Mouse (Mus musculus) mouse embryonic stem cell (cell line): ENCODE measurements around the gene Reck.

Experiments
- in situ Hi-C, 2 experiments: fragments of 300-500 bp; cut with MboI; formaldehyde crosslinking; loops; 1 replicate in 1 of 2; 3 replicates in 1 of 2; pipeline ENCODE4 v1.14.3; 2019 to 2020; ENCODE audit warnings: low sequenced_read_pairs in 2 of 2, low pct_unique_long_range_greater_than_20kb in 1 of 2, mixed read lengths in 1 of 2; ENCODE audit not compliant: unreplicated experiment in 1 of 2

Reck gene

DNA sequence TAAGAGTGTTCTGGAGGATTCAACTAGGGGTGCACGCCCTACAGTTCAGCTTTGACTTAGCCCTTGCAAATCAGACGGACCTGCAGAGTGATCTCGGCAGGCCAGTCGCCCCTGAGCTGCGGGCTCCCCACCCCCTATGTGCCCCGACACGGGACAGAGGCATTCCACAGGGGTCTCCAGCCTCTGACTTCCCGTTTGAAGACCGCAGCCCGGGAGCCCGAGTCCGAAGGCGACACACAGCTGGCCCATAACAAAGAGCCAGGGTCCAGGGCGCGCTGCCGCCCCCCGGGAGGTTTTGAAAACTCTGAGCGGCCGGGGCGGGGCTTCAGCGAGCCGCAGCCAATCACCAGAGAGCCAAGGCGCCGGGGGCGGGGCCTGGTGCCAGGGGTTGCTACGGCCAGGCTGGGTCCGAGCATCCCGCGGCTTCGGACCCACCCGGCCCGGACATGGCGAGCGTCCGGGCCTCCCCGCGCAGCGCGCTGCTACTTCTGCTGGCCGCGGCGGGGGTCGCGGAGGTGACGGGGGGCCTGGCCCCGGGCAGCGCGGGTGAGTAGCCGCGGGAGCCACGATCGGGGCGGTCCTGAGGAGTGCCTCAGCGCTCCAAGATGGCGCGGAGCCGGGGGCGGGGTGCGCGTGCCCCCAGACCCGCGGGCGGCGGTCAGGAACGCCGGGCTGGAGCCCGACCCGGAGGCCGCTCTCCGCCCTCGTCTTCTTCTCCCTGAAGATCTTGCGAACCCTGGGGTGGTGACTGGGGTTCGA is at the start of gene Reck:
Gene Reck, plus strand, starts transcription at position 371 of the 759 bp plus-strand sequence.
- in situ Hi-C loops = no loop called here

DNA sequence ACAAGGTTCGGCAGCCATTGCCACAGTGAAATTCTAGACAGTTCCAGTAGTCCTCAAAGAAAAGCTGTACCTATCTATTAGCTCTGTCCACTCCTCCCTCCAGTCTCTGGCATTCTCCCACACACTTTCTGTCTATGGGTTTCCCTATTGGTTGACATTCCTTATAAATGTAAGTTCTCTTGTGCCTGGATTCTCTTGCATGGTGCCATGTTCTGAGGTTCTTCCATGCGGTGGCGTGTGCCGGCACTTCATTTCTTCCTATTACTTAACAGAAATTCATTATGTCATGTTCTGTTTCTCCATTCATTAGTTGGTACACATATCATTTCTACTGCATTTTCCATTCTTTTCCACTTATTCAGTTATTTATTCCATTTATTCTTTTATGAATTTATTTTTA is 46.5 kb upstream of the Reck start:
- in situ Hi-C loops = no loop called here

DNA sequence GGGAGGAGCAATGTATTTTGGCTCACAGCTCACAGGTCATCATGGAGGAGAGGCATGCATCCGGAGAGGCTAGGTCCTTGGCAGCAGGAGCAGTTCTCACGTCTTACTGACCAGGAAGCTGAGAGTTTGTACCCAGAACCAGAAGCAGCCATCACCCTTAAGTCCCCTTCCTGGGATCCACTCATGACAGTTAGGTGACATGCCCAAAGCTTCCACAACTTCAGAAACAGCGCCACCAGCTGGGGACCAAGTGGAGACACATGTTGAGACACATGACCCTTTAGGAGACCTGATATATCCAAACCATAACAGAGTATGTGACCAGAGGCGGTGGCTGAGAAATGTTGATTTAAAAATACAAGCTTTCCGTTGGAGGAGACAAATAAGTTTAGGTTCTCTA is 43.3 kb upstream of the Reck start:
- in situ Hi-C loops = loop anchor here in 1 of 2 experiments (10.0 kb wide), 1 partner anchor 67 kb away; no protein-coding TSS in a partner anchor

DNA sequence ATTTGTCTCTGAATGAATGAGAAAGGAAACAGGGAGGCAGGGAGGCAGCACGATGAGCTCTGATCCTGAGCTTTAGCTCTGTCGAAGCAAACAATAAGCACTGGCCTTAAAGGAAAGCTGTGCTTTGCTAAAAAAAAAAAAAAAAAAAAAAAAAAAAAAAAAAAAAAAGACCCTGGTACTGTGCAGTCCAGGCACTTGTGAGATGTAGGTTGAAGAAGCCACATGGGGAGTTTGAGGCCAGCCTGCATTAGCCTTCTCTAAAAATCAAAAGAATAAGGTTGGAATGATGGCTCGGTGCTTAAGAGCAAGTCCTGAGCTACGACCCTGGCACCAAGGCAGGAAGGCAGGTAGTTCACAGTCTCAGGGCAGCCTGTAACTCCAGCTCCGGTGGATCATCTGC is 41.6 kb upstream of the Reck start:
- in situ Hi-C loops = loop anchor here in 1 of 2 experiments (10.0 kb wide), 1 partner anchor 69 kb away; no protein-coding TSS in a partner anchor

DNA sequence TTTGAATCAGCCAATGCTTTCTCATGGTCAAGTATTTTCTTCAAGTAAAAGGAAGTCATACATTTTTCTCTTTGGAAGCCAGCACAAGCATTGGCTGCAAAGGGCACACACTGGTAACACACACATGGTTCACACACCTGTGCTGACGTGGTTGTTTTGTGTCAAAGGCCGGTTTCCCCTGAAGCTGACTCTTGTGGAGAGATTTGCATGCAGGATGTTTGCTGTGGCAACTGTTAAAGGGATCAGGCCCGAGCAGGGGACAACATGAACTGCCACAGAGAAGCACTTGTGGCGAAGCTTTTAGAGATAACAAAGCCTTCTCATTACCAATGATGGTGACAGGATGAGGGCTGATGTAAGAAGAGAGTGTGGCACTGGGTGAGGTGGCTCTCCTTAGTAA is 40.6 kb upstream of the Reck start:
- in situ Hi-C loops = loop anchor here in 1 of 2 experiments (10.0 kb wide), 1 partner anchor 70 kb away; no protein-coding TSS in a partner anchor

DNA sequence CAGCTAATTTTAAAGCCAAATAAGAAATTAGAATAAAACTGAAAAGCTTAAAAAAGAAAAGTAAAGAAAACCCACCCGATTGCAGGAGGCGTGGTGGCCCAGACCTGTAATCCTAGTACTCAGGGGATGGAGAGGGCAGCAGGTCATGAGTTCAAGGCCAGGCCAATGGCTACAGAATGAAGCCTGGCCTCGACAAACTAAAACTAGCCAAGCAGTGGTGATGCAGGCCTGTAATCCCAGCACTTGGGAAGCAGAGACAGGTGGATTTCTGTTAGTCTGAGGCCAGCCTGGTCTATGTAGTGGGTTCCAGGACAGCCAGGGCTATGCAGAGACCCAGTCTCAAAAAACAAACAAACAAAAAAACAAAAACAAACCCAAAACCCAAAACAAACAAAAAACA is 37.0 kb upstream of the Reck start:
- in situ Hi-C loops = loop anchor here in 1 of 2 experiments (10.0 kb wide), 1 partner anchor 74 kb away; no protein-coding TSS in a partner anchor

DNA sequence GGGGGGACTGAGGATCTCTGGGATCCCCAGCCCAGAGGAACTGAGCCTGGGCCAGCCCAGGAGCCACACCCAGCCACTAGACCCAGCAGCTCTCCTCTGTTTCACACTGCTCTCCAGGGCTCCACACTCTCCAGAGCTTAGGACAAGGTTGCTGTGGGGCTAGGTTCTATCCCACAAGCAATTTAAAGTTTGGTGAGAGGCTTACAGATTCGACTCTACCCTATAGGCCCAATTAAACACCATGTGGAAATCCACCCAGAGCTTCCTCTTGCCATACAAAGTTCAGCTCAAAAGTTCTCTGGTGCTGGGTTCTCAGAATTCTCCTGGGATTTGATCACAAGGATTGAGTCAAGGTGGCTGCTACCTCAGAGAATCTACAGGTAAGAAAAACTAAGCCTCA is 35.2 kb upstream of the Reck start, which contains the start of gene Olfr157:
Gene Olfr157, minus strand, starts transcription at position 101 of the 400 bp plus-strand sequence.
- in situ Hi-C loops = no loop called here

DNA sequence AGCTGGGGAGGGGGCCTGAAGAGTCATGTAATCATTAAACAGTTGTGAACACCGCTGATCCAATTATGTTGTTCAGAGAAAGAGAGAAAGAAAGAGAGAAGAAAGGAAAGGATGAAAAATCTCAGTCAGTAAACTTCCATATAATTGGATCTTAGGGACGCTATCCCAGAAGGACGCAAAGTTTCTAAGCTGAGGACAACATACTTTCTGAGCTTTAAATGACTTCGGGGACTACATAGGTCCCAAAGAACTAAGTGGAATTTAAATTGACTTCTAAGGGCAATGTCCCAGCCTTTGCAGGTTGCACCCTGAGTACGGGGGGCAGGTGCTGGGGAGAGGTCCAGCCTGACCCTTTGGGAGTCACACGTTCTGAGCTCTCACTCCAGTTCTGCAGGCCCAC is 24.1 kb upstream of the Reck start, which contains the start of gene Olfr155:
Gene Olfr155, plus strand, starts transcription at position 301 of the 400 bp plus-strand sequence.
- in situ Hi-C loops = loop anchor here in 1 of 2 experiments (5.0 kb wide), 1 partner anchor 84 kb away; no protein-coding TSS in a partner anchor

DNA sequence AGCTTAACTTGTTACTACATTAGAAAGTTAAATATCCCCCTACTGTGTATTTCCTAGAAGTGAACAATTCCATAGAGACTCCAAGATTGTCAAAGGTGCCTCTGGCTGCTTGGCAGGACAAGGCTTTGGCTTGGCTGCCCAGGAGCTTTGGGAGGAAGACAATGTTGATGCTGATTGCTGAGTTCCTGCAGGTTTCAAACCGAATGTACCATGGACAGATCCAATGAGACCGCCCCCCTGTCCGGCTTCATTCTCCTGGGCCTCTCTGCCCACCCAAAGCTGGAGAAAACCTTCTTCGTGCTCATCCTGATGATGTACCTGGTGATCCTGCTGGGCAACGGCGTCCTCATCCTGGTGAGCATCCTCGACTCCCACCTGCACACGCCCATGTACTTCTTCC is 21.2 kb upstream of the Reck start:
- in situ Hi-C loops = loop anchor here in 1 of 2 experiments (5.0 kb wide), 1 partner anchor 87 kb away; no protein-coding TSS in a partner anchor

DNA sequence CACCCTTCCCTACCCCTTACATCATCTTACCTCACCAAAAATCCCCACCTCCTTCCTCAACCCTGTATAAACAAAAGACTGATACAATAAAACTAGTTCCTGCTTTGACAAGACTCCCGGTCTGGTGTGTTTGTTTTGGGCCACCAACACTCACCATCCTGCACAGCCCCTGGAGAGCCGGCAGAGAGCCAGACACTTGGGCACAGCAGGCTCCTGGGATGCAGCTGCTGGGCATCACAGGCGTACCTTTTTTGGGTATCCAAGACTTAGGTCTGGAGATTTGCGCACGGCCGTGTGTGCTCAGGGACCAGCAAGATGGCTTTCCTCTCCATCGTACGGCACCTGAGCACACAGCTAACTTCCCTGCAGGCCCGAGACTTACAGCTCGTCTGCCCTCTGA is 15.4 kb upstream of the Reck start:
- in situ Hi-C loops = no loop called here

DNA sequence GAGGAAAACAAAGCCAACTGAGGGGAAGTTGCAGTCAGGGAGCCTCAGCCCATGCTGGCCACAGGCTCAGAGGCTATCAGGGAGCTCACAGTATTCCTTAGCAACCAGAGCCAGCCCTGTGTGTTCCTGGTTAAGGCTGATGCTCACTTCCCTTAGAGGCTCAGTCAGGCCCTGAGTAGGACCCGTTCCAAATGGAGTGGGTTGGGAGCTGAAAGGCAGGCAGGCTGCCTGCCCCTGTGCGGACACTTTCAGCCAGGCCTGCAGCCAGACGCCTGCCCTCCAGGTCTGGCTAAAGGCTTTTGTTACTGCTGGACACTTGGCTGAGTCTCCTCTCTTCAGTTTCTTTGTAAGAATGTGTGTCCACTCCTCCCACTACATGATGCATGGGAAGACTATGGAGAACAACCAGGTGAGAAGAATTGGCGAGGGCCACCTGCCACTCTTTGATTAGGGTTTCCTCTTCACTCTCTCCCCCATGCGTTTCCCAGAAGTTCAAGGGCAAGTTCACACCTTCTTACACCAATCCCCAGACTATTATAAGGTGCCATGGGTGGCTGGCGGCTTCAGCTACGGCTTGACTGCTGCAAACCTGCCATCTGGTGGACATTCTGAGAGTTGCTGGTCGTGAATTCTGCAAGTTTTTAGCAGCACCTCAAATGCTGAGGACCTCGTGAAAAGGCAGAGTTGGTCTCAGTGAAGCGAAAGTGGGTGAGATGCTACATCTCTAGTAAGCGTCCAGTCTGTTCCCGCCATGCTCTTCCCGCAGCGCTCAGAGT is 14.4 kb upstream of the Reck start:
- in situ Hi-C loops = no loop called here

DNA sequence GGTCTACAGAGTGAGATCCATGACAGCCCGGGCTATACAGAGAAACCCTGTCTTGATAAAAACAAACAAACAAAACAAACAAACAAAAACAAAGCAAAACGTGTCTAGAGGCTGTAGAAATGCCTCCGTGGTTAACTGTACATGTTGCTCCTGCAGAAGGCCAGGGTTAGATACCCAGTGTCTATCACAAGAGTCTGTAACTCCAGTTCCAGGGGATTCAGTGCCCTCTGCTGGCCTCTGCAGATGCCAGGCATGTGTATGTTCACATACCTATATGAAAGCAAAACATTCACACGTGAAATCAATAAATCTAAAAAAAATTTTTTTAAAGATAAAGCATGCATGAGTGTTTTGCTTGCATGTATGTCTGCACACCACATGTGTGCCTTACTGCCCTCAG is 12.0 kb upstream of the Reck start:
- in situ Hi-C loops = no loop called here

DNA sequence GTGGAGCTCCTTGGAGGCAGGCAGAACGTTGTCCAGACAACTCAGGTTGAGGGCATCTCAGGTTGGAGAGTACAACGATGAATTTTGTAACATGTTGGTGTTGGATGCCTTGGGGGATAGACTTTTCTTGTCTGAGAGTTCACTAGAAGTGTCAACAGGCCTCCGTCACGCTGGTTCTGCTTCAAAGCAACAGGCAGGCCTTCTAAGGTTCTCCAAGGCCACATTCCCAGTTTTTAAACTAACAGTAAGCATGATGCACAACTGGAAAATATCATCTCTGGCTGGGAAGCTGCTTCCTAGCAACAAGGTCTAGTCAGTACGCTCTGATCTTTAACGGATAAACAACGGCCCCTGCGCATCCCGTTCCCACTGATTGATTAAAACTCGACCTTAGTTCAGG is 5.5 kb upstream of the Reck start:
- in situ Hi-C loops = no loop called here

DNA sequence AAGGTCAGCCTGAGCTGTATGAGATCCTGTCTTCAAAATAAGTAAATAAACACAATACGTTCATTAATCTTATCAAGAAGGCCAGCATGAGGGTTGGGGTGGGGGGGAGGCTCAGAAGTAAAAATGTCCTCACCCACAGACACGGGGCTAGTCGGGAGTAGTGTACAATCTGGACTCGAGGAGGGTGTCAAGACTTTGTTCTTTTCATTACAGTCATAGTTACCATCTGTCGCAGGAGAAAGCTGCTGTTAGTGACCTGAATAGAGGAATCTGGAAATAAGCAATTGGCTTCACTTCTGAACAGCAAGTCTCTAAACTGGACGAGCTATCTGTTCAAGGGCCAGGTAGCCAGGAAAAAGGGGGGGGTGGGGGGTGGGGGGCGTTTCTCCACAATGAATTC is 829 bp upstream of the Reck start:
- in situ Hi-C loops = no loop called here

DNA sequence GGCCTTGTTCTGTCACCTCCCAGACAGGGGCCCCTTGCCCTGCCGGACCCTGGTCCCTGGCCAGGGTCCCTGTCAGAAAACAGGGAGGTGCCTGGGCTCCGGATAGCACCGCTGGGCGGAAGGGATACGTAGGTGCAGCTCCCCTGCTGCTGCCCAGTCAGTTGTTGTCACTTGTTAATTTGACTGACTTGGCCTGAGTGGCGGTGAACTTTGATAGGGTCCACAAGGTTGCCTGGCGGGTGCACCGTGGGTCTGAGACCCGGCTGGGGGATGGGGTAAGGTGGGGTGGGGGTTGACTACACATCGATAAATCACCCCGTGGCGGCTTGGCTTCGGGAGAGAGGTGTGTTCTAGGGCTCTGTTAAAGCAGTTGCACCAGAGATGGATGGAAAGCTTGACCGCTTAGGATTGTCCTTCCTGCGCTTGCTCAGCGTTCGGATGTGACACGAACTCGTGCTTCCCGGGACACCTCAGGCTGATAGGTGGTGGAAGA is 635 bp downstream of the Reck start:
- in situ Hi-C loops = no loop called here

DNA sequence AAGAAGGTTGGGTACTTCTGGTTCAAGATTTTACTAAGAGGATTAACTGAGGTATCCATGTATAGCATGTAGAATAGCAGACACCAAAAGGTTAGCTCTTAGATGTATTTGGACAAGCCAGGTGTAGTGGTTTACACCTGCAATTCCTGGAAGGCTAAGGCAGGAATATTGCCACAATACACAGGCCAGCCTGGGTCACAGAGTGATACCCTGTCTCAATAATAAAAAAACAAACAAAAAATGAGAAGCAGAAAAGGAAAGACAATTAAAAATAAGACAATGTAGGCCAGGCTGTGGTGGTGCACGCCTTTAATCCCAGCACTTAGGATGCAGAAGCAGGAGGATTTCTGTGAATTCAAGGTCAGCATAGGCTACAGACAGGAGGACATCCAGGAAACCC is 1.9 kb downstream of the Reck start:
- in situ Hi-C loops = no loop called here

DNA sequence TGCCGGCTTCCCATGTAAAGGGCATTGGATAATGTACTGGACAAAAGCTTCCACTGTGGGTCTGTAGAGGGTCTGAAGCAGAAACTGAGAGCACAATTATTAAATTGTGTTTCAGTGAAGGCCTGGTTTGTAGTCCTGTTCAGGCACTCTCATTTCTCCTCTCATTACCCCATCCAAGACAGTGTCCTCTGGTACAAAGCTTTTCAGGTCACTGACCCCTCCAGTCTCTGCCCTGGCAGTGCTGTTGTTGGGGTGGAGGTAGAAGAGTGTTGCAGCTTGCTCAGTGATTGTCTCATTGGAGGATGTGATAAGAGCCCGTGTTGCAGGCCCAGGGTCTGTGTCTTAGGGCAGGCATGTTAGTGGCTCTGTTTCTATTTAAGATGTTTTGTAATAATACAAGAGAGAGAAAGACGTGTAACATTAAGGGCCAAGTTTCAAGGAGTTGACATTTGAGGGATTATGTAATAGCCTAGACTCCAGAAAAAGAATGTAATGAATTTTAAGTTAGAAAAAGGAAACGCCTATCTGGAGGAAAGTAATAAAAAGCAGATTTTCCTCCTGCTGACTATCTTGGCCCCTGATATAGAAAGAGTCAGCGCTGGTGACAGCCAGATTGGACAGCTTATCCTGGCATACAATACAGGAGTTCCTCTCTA is 2.9 kb downstream of the Reck start:
- in situ Hi-C loops = no loop called here

DNA sequence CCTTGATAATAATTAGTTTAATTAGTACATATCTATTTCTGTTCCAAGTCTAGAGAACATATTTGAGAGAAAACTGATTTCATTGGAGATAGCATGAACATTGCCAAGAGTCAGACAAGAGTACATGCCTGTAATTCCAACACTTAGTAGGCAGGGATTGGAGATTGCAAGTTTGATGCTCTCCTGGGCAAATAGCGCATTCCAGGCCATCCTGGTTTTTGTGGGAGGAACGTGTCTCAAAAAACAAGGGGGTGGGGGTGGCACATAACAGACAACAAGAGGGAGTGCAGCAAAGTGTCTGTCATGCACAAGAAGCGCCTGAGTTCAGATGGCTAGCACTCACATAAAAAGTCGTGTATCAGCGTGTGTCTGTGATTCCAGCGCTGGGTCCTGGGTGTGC is 4.2 kb downstream of the Reck start:
- in situ Hi-C loops = no loop called here

DNA sequence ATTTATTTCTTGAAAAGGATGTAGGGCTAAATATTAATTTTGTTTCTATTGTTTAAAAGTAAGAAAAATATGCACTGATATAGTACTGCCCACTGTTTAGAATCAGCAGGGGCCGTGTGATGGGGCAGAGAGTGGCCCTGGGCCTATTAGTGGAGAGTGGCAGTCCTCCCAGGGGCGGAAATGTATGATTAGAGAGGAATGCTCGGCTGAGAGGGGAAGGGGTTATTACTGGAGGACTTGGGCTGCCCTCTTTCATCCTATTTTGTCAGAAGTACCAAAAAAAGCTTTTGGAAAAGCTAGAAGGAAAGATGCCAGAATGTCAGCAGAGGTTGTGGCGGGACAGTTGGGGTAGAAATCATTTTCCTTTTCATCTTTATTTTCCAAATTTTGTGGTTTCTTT is 8.9 kb downstream of the Reck start:
- in situ Hi-C loops = no loop called here
